Mouse (Mus musculus) cerebellum, adult 2 months (tissue): ENCODE results near the gene Myo18a.

Experiments
- CTCF ChIP-seq: fragments of 200-500 bp; IDR thresholded peaks from 2 replicates; pipeline ENCODE4 v1.5.1; 2011; ENCODE audit warnings: low read depth, mild to moderate bottlenecking, control low read depth, low read length, moderate library complexity, borderline replicate concordance; ENCODE audit not compliant: insufficient read depth
- POLR2A ChIP-seq: fragments of 200-500 bp; IDR thresholded peaks from 2 replicates; pipeline ENCODE4 v1.6.1; 2011; ENCODE audit warnings: low read length, control low read depth, borderline replicate concordance; ENCODE audit not compliant: insufficient read depth

DNA sequence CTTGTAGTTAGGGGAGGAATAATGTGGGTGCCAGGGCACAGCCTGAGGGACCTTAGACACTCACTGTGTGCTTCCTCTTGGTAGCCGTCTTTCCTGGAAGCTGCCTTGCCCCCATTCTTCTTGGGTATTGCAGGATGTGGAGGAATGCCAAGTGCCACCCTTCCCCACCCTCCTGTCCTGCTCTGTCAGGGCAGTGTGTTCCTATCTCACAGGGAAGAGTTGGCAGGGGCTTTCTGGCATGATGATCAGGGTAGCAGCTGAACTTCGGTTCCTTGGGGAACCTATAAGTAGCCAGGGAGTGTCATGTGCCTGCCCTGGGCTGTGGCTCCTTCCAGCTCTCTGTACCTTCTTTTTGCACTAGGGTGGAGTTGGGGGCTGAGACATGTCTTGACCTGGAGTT, 50.9 kb downstream of the Myo18a start:
- TF ChIP-seq POLR2A (no peak), CTCF (no peak)
